Mouse (Mus musculus) layer of hippocampus, postnatal 25 days (tissue): ENCODE measurements around the gene Ankrd49. TPM values are rescaled to one million over a fixed set of nuclear protein-coding genes. Genes with fewer than 3 reads are reported as not detected.

Experiments
- DNase-seq, 2 experiments: peaks; one replicate each; pipeline ENCODE4 v3.0.0; 2022; ENCODE audit warnings: mixed read lengths in 2 of 2, low spot score in 1 of 2; ENCODE audit errors: extremely low spot score in 1 of 2
- total RNA-seq, 2 experiments: library from RNA; stranded (reverse); gene quantifications; 2 replicates each; pipeline ENCODE4 v1.2.3; 2021

Ankrd49 gene
- total RNA-seq, result 10 to 100 TPM; 13.2 to 16.4 TPM

GRCm38 (mm10) chr9:14784039-14785002 is at the start of gene Ankrd49, which contains the start of gene Mre11a:
Gene Ankrd49 (minus strand): TSS chr9:14784856.
Gene Mre11a (plus strand): TSS chr9:14784654.
- DNase-seq, result peak; percentile 81 to 84

GRCm38 (mm10) chr9:14832046-14832445 is 47.4 kb upstream of the Ankrd49 start:
- no peak for DNase-seq

GRCm38 (mm10) chr9:14827875-14828274 is 43.2 kb upstream of the Ankrd49 start:
- no peak for DNase-seq

- no peak for DNase-seq
Measured at GRCm38 (mm10) chr9:14824840-14825239, 40.2 kb upstream of the Ankrd49 start.

- DNase-seq, result no peak
Measured at GRCm38 (mm10) chr9:14821396-14821795, 36.7 kb upstream of the Ankrd49 start.

GRCm38 (mm10) chr9:14810111-14810510 is 25.5 kb upstream of the Ankrd49 start:
- DNase-seq, result no peak

- no peak for DNase-seq
Measured at GRCm38 (mm10) chr9:14806786-14807185, 22.1 kb upstream of the Ankrd49 start.

GRCm38 (mm10) chr9:14805714-14806113 is 21.1 kb upstream of the Ankrd49 start:
- DNase-seq, result no peak

GRCm38 (mm10) chr9:14787356-14787755 is 2.7 kb upstream of the Ankrd49 start:
- DNase-seq, result no peak

GRCm38 (mm10) chr9:14778341-14778740 is 6.3 kb downstream of the Ankrd49 start:
- no peak for DNase-seq

GRCm38 (mm10) chr9:14773813-14774212 is 10.8 kb downstream of the Ankrd49 start:
- no peak for DNase-seq

- no peak for DNase-seq
Measured at GRCm38 (mm10) chr9:14772074-14772473, 12.6 kb downstream of the Ankrd49 start.

- DNase-seq, result no peak
Measured at GRCm38 (mm10) chr9:14770803-14771471, 13.7 kb downstream of the Ankrd49 start, which contains the start of gene 1700012B09Rik. Gene 1700012B09Rik (minus strand): TSS chr9:14771030.

GRCm38 (mm10) chr9:14769811-14770210 is 14.8 kb downstream of the Ankrd49 start:
- DNase-seq, result no peak

GRCm38 (mm10) chr9:14764765-14765164 is 19.9 kb downstream of the Ankrd49 start:
- peak in 1 of 2 experiments; percentile 77 for DNase-seq

GRCm38 (mm10) chr9:14759261-14759660 is 25.4 kb downstream of the Ankrd49 start:
- no peak for DNase-seq

GRCm38 (mm10) chr9:14758590-14758989 is 26.1 kb downstream of the Ankrd49 start:
- no peak for DNase-seq

GRCm38 (mm10) chr9:14754469-14754868 is 30.2 kb downstream of the Ankrd49 start:
- DNase-seq, result no peak

GRCm38 (mm10) chr9:14753947-14754346 is 30.7 kb downstream of the Ankrd49 start:
- no peak for DNase-seq

GRCm38 (mm10) chr9:14752001-14752522 is 32.6 kb downstream of the Ankrd49 start, which contains the start of gene Fut4:
Gene Fut4 (minus strand): TSS chr9:14752393.
- no peak for DNase-seq

- no peak for DNase-seq
Measured at GRCm38 (mm10) chr9:14751503-14752000, 33.1 kb downstream of the Ankrd49 start.
